Mouse (Mus musculus) stomach, embryonic 14.5 days (tissue): ENCODE data around the gene Smoc1. TPM values are rescaled to one million over a fixed set of nuclear protein-coding genes. Genes with fewer than 3 reads are reported as not detected.
A peak's percentile ranks its signal among the peaks of the same experiment; 100 is the strongest.

ENCODE experiments used
- ATAC-seq: fragments of 200-750 bp; cut with Nextera tagmentation; 2 replicates; pipeline ENCODE4 v1.8.0; 2017; ENCODE audit warnings: low read depth, moderate TSS enrichment; ENCODE audit not compliant: insufficient number of reproducible peaks, insufficient read depth, low FRiP score
- H3K27ac ChIP-seq: fragments of 300-500 bp; sonication (generic); 2 replicates; pipeline ENCODE4 v1.5.1; 2014; ENCODE audit warnings: mild to moderate bottlenecking, low read length, moderate library complexity, mixed read lengths
- H3K27me3 ChIP-seq: fragments of 300-500 bp; sonication (generic); 2 replicates; pipeline ENCODE4 v1.6.1; 2014; ENCODE audit warnings: low read length, control low read depth, mixed read lengths; ENCODE audit not compliant: control insufficient read depth, insufficient read depth
- H3K36me3 ChIP-seq: fragments of 300-500 bp; sonication (generic); 2 replicates; pipeline ENCODE4 v1.6.1; 2014; ENCODE audit warnings: mild to moderate bottlenecking, control low read depth, low read length, moderate library complexity, mixed read lengths; ENCODE audit not compliant: control insufficient read depth, insufficient read depth
- H3K4me1 ChIP-seq: fragments of 300-500 bp; sonication (generic); 2 replicates; pipeline ENCODE4 v1.6.1; 2014; ENCODE audit warnings: low read length, control low read depth, mixed read lengths; ENCODE audit not compliant: control insufficient read depth, insufficient read depth
- H3K4me2 ChIP-seq: fragments of 300-500 bp; sonication (generic); replicated peaks from 2 replicates; pipeline ENCODE4 v1.6.1; 2014; ENCODE audit warnings: low read depth, low read length, control low read depth
- H3K4me3 ChIP-seq: fragments of 300-500 bp; sonication (generic); 2 replicates; pipeline ENCODE4 v1.5.1; 2014; ENCODE audit warnings: low read depth, low read length, control low read depth
- H3K9ac ChIP-seq: fragments of 300-500 bp; sonication (generic); replicated peaks from 2 replicates; pipeline ENCODE4 v1.6.1; 2014; ENCODE audit warnings: low read depth, mild to moderate bottlenecking, control low read depth, low read length, moderate library complexity, mixed read lengths
- H3K9me3 ChIP-seq: fragments of 300-500 bp; sonication (generic); 2 replicates; pipeline ENCODE4 v1.6.1; 2016; ENCODE audit warnings: low read depth, low read length, control low read depth; ENCODE audit not compliant: control insufficient read depth
- WGBS: fragments of 180-500 bp; shearing (Covaris S2); extraction: QIAGEN DNeasy Blood & Tissue Kit; methylation state at CpG from one replicate; pipeline ENCODE4 v1.1.7; 2014; 5-methylcytosine and 5-hydroxymethylcytosine counted together
- polyA plus RNA-seq: library from polyadenylated mRNA; unstranded; fragments of >200 nt; fragmentation: Nextera tagmentation; extraction: Ambion mirVana; gene quantifications from 2 replicates; pipeline ENCODE4 v1.2.1, GENCODE M21; 2014

Gene Smoc1
- polyA plus RNA-seq, 1 experiment from 2014 or later: 4.7 TPM

GRCm38 (mm10) chr12:81049661-81050060 lies 23.1 kb downstream of the Smoc1 start:
- no peak overlapping the region for H3K27ac ChIP-seq
- no peaks in the 10 kb centered on the region for H3K36me3 ChIP-seq
- no peaks in the 10 kb centered on the region for H3K9me3 ChIP-seq
- 94% methylated on average over 5 of the region's 5 CpGs for WGBS
- H3K4me1 ChIP-seq: no peaks in the 10 kb centered on the region
- no peak for ATAC-seq
- H3K4me3 ChIP-seq: no peak overlapping the region
- H3K4me2 ChIP-seq: no peak overlapping the region
- H3K9ac ChIP-seq: no peak overlapping the region
- H3K27me3 ChIP-seq: no peaks in the 10 kb centered on the region

GRCm38 (mm10) chr12:81055000-81055705 lies 28.5 kb downstream of the Smoc1 start:
- 72% methylated on average over 11 of the region's 11 CpGs for WGBS

GRCm38 (mm10) chr12:81055811-81056210 lies 29.2 kb downstream of the Smoc1 start:
- WGBS: 96% methylated on average over 2 of the region's 2 CpGs
- no peak overlapping the region for H3K4me2 ChIP-seq
- no peaks in the 10 kb centered on the region for H3K27me3 ChIP-seq
- no peaks in the 10 kb centered on the region for H3K4me1 ChIP-seq
- no peak overlapping the region for H3K9ac ChIP-seq
- no peak for ATAC-seq
- no peaks in the 10 kb centered on the region for H3K9me3 ChIP-seq
- H3K36me3 ChIP-seq: no peaks in the 10 kb centered on the region
- H3K4me3 ChIP-seq: no peak overlapping the region
- H3K27ac ChIP-seq: no peak overlapping the region

More at GRCm38 (mm10) chr12:81055000-81055705, 28.5 kb downstream of the Smoc1 start:
- Histone ChIP-seq H3K4me1 (no peaks in the 10 kb centered on the region), H3K27me3 (no peaks in the 10 kb centered on the region), H3K4me2 (no peak overlapping the region), H3K4me3 (no peak overlapping the region), H3K9me3 (no peaks in the 10 kb centered on the region), H3K36me3 (no peaks in the 10 kb centered on the region), H3K27ac (no peak overlapping the region), H3K9ac (no peak overlapping the region)
- ATAC-seq: peak; percentile 33; the same call in 1 of the 2 replicates

- no peaks in the 10 kb centered on the region for H3K9me3 ChIP-seq
- H3K36me3 ChIP-seq: no peaks in the 10 kb centered on the region
- no peaks in the 10 kb centered on the region for H3K4me1 ChIP-seq
- H3K27me3 ChIP-seq: no peaks in the 10 kb centered on the region
- no peak overlapping the region for H3K9ac ChIP-seq
- ATAC-seq: no peak
- H3K27ac ChIP-seq: no peak overlapping the region
- WGBS: 59% methylated on average over 4 of the region's 4 CpGs
- H3K4me2 ChIP-seq: no peak overlapping the region
- no peak overlapping the region for H3K4me3 ChIP-seq
Observed at GRCm38 (mm10) chr12:81057619-81058018, 31.0 kb downstream of the Smoc1 start.

GRCm38 (mm10) chr12:81058561-81058960 lies 32.0 kb downstream of the Smoc1 start:
- Histone ChIP-seq H3K4me1 (no peaks in the 10 kb centered on the region), H3K27me3 (no peaks in the 10 kb centered on the region), H3K9ac (no peak overlapping the region), H3K4me3 (no peak overlapping the region), H3K9me3 (no peaks in the 10 kb centered on the region), H3K27ac (no peak overlapping the region), H3K36me3 (no peaks in the 10 kb centered on the region), H3K4me2 (no peak overlapping the region)
- WGBS: 96% methylated on average over 3 of the region's 3 CpGs
- no peak for ATAC-seq

- no peak for ATAC-seq
- WGBS: 82% methylated on average over 6 of the region's 6 CpGs
- H3K4me1 ChIP-seq: no peaks in the 10 kb centered on the region
Observed at GRCm38 (mm10) chr12:81061831-81062361, 35.3 kb downstream of the Smoc1 start.

GRCm38 (mm10) chr12:81063336-81063955 lies 36.8 kb downstream of the Smoc1 start:
- 52% methylated on average over 6 of the region's 6 CpGs for WGBS

More at GRCm38 (mm10) chr12:81061831-81062361, 35.3 kb downstream of the Smoc1 start:
- Histone ChIP-seq H3K4me2 (no peak overlapping the region), H3K27me3 (no peaks in the 10 kb centered on the region), H3K27ac (no peak overlapping the region), H3K36me3 (no peaks in the 10 kb centered on the region), H3K9me3 (no peaks in the 10 kb centered on the region), H3K9ac (no peak overlapping the region), H3K4me3 (no peak overlapping the region)

GRCm38 (mm10) chr12:81074139-81074538 lies 47.5 kb downstream of the Smoc1 start:
- H3K4me2 ChIP-seq: no peak overlapping the region
- 91% methylated on average over 2 of the region's 2 CpGs for WGBS
- 0 out of 2 replicates have a peak, but pooled peaks cover 2% of the 10 kb centered on the region for H3K9me3 ChIP-seq
- peaks cover 3% of the 10 kb centered on the region; the same call in 1 of the 2 replicates for H3K4me1 ChIP-seq
- H3K36me3 ChIP-seq: no peaks in the 10 kb centered on the region
- no peak for ATAC-seq
- no peak overlapping the region for H3K27ac ChIP-seq
- H3K4me3 ChIP-seq: no peak overlapping the region
- H3K27me3 ChIP-seq: no peaks in the 10 kb centered on the region
- H3K9ac ChIP-seq: no peak overlapping the region

More at GRCm38 (mm10) chr12:81063336-81063955, 36.8 kb downstream of the Smoc1 start:
- H3K9ac ChIP-seq: no peak overlapping the region
- H3K27ac ChIP-seq: no peak overlapping the region
- no peaks in the 10 kb centered on the region for H3K9me3 ChIP-seq
- no peaks in the 10 kb centered on the region for H3K27me3 ChIP-seq
- H3K36me3 ChIP-seq: no peaks in the 10 kb centered on the region
- no peak overlapping the region for H3K4me2 ChIP-seq
- no peaks in the 10 kb centered on the region for H3K4me1 ChIP-seq
- ATAC-seq: no peak
- no peak overlapping the region for H3K4me3 ChIP-seq
